Mouse (Mus musculus): ENCODE data around the gene Dld. TPM values are rescaled to one million over a fixed set of nuclear protein-coding genes. Genes with fewer than 3 reads are reported as not detected.

Dld gene
- total and polyA plus RNA-seq, 3 experiments, result 85.0 to 406 (median 374) TPM

- Histone ChIP-seq H3K36me3 (ENCODE audit: control insufficient read depth, insufficient read depth, low read length) (no peaks in the 10 kb centered on the region), H3K79me2 (replicated peaks; ENCODE audit: control insufficient read depth, insufficient read depth, low read length) (no peaks in the 10 kb centered on the region; the same call in 1 of the 2 replicates)
- intact Hi-C loops (cut with DNase I), result no loop called here
Observed at GRCm38 (mm10) chr12:31311671-31312265, 39.5 kb downstream of the Dld start.

DNA sequence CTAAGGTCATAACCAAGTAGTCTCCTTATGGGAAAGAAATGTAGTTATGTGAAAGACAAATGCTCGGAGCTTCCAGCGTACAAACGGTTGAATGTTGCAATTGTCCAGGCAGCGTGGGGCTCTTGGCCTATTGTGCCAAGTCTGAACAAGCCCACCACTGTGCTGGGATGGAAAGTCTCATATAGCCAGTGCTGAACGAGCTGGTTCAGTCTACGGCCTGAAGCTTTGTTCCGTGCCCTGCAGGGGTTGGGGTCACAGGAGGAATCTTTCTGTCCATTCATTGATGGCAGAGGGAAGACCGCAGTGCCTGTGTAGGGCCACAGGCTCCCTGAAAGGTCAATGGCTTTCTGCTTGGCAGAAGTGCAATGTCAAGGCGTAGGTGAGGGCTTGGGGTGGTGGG is 40.6 kb downstream of the Dld start:
- H3K4me3 ChIP-seq, result no peak overlapping the region
- peaks cover 2% of the 10 kb centered on the region; the same call in 1 of the 2 replicates for H3K4me1 ChIP-seq (ENCODE audit: control insufficient read depth, insufficient read depth, low read length)
- TF ChIP-seq CTCF (IDR thresholded peaks at IDR 0.05), result no peak
- TF ChIP-seq EP300 (IDR thresholded peaks at IDR 0.05; ENCODE audit: insufficient read depth, low read depth, low read length), result no peak
- no peak for TF ChIP-seq POLR2A (IDR thresholded peaks at IDR 0.05; ENCODE audit: insufficient read depth, low read depth, low read length)
- intact Hi-C loops (cut with DNase I), result no loop called here
- no peaks in the 10 kb centered on the region; the same call in 1 of the 2 replicates for H3K79me2 ChIP-seq (replicated peaks; ENCODE audit: control insufficient read depth, insufficient read depth, low read length)
- H3K27ac ChIP-seq, result no peak overlapping the region
- H3K27me3 ChIP-seq (ENCODE audit: control insufficient read depth, insufficient read depth, low read length), result no peaks in the 10 kb centered on the region
- peaks cover 7% of the 10 kb centered on the region for H3K36me3 ChIP-seq (ENCODE audit: control insufficient read depth, insufficient read depth, low read length)
- no peak overlapping the region for H3K9ac ChIP-seq (ENCODE audit: low read depth, low read length)
- WGBS, result 93% methylated on average over 9 of the region's 9 CpGs
- no peak for DNase-seq

More at GRCm38 (mm10) chr12:31311671-31312265, 39.5 kb downstream of the Dld start:
- TF ChIP-seq EP300 (IDR thresholded peaks at IDR 0.05; ENCODE audit: insufficient read depth, low read depth, low read length) (no peak), CTCF (IDR thresholded peaks at IDR 0.05) (no peak), POLR2A (IDR thresholded peaks at IDR 0.05; ENCODE audit: insufficient read depth, low read depth, low read length) (no peak)
- H3K4me3 ChIP-seq, result no peak overlapping the region
- H3K4me1 ChIP-seq (ENCODE audit: control insufficient read depth, insufficient read depth, low read length), result peaks cover 1% of the 10 kb centered on the region; the same call in 1 of the 2 replicates
- H3K9ac ChIP-seq (ENCODE audit: low read depth, low read length), result no peak overlapping the region
- no peak for DNase-seq
- no peak overlapping the region for H3K27ac ChIP-seq
- WGBS, result 82% methylated on average over 9 of the region's 9 CpGs
- H3K27me3 ChIP-seq (ENCODE audit: control insufficient read depth, insufficient read depth, low read length), result no peaks in the 10 kb centered on the region

DNA sequence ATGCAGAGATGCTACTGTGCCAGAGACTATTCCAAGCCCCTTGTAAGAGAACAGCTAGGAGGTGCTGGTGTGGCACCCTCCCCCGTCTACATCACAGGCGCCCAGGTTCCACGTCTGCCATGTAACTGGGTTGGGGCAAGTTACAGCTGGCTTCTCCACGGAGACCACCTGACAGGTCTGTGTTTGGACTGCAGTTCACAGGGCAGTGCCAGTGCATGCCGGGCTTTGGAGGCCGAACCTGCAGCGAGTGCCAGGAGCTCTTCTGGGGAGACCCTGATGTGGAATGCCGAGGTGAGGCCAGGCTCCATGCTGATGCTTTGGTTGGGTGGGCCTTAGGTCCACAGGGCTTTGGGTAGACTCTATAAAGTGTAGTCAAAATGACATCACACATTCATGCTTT is 43.5 kb downstream of the Dld start:
- peaks cover 7% of the 10 kb centered on the region for H3K36me3 ChIP-seq (ENCODE audit: control insufficient read depth, insufficient read depth, low read length)

DNA sequence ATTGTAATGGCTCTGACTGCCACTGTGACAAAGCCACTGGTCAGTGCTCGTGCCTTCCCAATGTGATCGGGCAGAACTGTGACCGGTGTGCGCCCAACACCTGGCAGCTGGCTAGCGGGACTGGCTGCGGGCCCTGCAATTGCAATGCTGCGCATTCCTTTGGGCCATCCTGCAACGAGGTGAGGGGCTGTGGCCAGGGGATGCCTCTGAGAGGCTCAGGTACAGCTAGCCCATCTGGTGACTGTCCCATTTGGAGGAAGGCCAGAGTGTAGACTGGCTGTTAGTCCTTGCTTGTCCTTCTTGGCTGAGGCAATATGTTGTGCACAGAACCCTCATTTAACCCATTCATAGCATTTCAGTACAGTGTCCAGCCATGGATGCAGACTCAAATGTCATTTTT is 44.2 kb downstream of the Dld start:
- no peaks in the 10 kb centered on the region for H3K27me3 ChIP-seq (ENCODE audit: control insufficient read depth, insufficient read depth, low read length)
- peaks cover 7% of the 10 kb centered on the region for H3K36me3 ChIP-seq (ENCODE audit: control insufficient read depth, insufficient read depth, low read length)
- H3K9ac ChIP-seq (ENCODE audit: low read depth, low read length), result no peak overlapping the region
- TF ChIP-seq POLR2A (IDR thresholded peaks at IDR 0.05; ENCODE audit: insufficient read depth, low read depth, low read length) (no peak), CTCF (IDR thresholded peaks at IDR 0.05) (no peak), EP300 (IDR thresholded peaks at IDR 0.05; ENCODE audit: insufficient read depth, low read depth, low read length) (no peak)
- peak overlapping the region; percentile 20; the same call in 1 of the 2 replicates for H3K27ac ChIP-seq
- peaks cover 2% of the 10 kb centered on the region; the same call in 1 of the 2 replicates for H3K4me1 ChIP-seq (ENCODE audit: control insufficient read depth, insufficient read depth, low read length)
- intact Hi-C loops (cut with DNase I), result loop anchor here (5.0 kb wide), 1 partner anchor 190 kb away; no protein-coding TSS in a partner anchor
- 60% methylated on average over 8 of the region's 8 CpGs for WGBS
- H3K4me3 ChIP-seq, result no peak overlapping the region
- peak; percentile 43 to 53 for DNase-seq
- no peaks in the 10 kb centered on the region; the same call in 1 of the 2 replicates for H3K79me2 ChIP-seq (replicated peaks; ENCODE audit: control insufficient read depth, insufficient read depth, low read length)

More for the DNA sequence above, 43.5 kb downstream of the Dld start:
- H3K9ac ChIP-seq (ENCODE audit: low read depth, low read length), result no peak overlapping the region
- 81% methylated on average over 8 of the region's 8 CpGs for WGBS
- H3K4me3 ChIP-seq, result no peak overlapping the region
- intact Hi-C loops (cut with DNase I), result loop anchor here (5.0 kb wide), 1 partner anchor 190 kb away; no protein-coding TSS in a partner anchor
- TF ChIP-seq POLR2A (IDR thresholded peaks at IDR 0.05; ENCODE audit: insufficient read depth, low read depth, low read length) (no peak), EP300 (IDR thresholded peaks at IDR 0.05; ENCODE audit: insufficient read depth, low read depth, low read length) (no peak), CTCF (IDR thresholded peaks at IDR 0.05) (no peak)
- H3K79me2 ChIP-seq (replicated peaks; ENCODE audit: control insufficient read depth, insufficient read depth, low read length), result no peaks in the 10 kb centered on the region; the same call in 1 of the 2 replicates
- peak in 1 of 2 experiments; percentile 14 for DNase-seq
- H3K4me1 ChIP-seq (ENCODE audit: control insufficient read depth, insufficient read depth, low read length), result 0 out of 2 replicates have a peak, but pooled peaks cover 2% of the 10 kb centered on the region
- no peaks in the 10 kb centered on the region for H3K27me3 ChIP-seq (ENCODE audit: control insufficient read depth, insufficient read depth, low read length)
- no peak overlapping the region for H3K27ac ChIP-seq

DNA sequence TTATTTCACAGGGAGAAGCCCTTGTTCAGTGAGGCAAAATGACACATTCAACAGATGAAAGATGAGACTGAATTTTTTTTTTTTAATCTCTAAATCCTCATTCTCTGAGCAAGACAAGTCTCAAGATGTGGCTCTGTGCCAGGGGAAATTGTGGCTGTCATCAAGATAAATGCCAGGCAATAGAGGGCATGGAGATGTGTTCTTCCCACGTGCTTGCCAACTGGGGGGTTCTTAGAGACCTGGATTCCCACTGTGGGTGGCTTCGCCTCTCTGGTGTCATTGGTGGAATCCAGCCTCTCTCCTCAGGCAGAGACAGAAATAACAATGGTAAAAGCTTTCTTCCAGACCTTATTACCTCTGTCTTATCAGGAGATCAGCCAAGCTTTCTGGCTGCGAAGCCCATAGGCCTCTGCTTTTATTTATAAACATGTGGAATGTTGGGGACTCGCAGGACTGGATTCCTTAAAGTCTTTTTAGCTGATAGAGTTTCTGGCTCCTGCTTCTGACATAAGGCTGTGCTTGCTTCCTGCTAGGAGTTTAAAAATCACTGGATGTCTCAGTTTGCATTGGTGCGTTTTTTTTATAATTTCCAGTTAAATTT is 45.1 kb downstream of the Dld start:
- H3K4me1 ChIP-seq (ENCODE audit: control insufficient read depth, insufficient read depth, low read length), result peaks cover 2% of the 10 kb centered on the region; the same call in 1 of the 2 replicates
- peaks cover 7% of the 10 kb centered on the region for H3K36me3 ChIP-seq (ENCODE audit: control insufficient read depth, insufficient read depth, low read length)
- 38% methylated on average over 5 of the region's 5 CpGs for WGBS
- H3K9ac ChIP-seq (ENCODE audit: low read depth, low read length), result no peak overlapping the region
- no peaks in the 10 kb centered on the region for H3K27me3 ChIP-seq (ENCODE audit: control insufficient read depth, insufficient read depth, low read length)
- no peaks in the 10 kb centered on the region; the same call in 1 of the 2 replicates for H3K79me2 ChIP-seq (replicated peaks; ENCODE audit: control insufficient read depth, insufficient read depth, low read length)
- H3K27ac ChIP-seq, result peak overlapping the region; percentile 20; the same call in 1 of the 2 replicates
- intact Hi-C loops (cut with DNase I), result loop anchor here (5.0 kb wide), 1 partner anchor 189 kb away; no protein-coding TSS in a partner anchor
- no peak for TF ChIP-seq CTCF (IDR thresholded peaks at IDR 0.05)
- no peak for TF ChIP-seq POLR2A (IDR thresholded peaks at IDR 0.05; ENCODE audit: insufficient read depth, low read depth, low read length)
- no peak for TF ChIP-seq EP300 (IDR thresholded peaks at IDR 0.05; ENCODE audit: insufficient read depth, low read depth, low read length)
- no peak for DNase-seq
- no peak overlapping the region for H3K4me3 ChIP-seq

Measured in heart, adult 2 months (tissue).